Mouse (Mus musculus) urinary bladder, postnatal 4 days (tissue): ENCODE data around the gene Rapgefl1.
"Not testable (repeated sequence)": the region's sequence is repeated elsewhere in the genome, so short reads cannot be mapped to it uniquely, and the experiment has no call there.

Source experiments
- DNase-seq, 2 experiments: peaks; one replicate each; pipeline ENCODE4 v3.0.0; 2021 to 2022; ENCODE audit warnings: low spot score in 2 of 2

Gene Rapgefl1

DNA sequence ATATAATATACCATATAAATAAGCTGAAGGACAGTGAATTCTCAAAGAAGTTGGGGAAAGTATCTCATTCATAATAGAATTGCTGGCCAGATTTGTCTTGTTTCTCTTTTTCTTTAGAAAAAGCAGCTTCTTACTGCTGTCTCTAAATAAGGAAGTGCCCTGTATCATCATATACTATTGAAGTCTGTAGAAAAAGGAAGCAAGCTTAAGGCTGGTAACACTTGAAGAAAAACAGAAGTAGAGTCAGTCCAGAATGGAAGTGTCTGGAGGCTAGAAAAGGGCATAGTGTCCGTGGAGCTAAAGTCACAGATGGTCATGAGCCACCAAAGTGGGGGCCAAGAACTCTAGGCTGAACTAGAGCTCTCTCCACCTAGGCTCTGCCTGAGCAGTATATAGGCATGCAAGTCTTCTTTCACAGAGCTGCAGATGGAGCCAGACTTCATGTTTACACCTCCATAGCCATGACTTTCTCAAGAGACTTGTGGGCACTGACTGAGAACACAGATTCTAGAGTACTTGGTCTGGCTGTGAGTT, 19.8 kb upstream of the Rapgefl1 start:
- DNase-seq = no peak

DNA sequence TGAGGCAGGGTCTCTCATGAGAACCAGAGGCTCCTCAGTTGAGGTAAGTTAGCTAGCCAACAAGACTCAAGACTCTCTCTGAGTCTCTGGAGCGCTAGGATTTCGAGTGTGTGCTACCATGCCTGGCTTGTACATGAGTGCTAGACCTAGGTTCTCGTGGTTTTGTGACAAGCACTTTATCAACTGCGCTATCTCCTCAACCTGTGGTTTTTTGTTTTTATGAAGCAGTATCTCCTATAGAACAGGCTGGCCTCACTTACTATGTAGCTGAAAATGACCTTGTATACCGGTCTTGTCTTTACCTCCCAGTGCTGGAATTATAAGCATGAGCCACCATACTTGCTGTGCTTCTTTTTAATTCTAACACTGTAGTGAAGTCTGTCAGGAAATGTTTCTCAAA, 15.6 kb upstream of the Rapgefl1 start:
- DNase-seq = no peak

DNA sequence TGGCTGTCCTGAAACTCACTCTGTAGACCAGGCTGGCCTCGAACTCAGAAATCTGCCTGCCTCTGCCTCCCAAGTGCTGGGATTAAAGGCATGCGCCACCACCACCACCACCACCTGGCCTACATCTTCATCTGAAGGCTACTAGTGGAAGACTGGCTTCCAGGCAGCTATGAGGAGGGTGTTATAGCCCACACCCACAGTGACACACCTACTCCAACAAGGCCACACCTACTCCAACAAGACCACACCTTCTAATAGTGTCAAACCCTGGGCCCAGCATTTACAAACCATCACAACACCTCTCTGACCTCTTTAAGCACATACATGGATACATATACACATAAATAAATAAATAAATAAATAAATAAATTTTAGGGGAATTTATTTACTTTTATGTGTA, 10.5 kb upstream of the Rapgefl1 start:
- not testable (repeated sequence) for DNase-seq

DNA sequence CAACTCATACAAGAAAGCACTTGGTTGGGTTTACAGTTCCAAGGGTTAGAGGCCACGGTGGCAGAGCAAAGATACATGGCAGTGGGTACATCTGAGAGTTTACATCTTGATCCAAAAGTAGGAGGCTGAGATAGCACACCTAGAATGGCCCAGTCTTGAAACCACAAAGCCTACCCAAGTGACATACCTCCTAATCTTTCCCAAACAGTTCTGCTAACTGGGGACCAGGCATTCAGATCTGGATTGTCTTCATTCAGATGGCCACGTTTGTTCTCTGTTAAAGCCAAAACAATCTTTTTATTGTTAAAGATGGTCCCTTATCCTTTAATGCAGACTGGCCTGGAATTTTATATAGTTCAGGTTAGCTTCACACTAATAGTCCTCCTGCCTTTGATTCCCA, 8.7 kb upstream of the Rapgefl1 start:
- no peak for DNase-seq

DNA sequence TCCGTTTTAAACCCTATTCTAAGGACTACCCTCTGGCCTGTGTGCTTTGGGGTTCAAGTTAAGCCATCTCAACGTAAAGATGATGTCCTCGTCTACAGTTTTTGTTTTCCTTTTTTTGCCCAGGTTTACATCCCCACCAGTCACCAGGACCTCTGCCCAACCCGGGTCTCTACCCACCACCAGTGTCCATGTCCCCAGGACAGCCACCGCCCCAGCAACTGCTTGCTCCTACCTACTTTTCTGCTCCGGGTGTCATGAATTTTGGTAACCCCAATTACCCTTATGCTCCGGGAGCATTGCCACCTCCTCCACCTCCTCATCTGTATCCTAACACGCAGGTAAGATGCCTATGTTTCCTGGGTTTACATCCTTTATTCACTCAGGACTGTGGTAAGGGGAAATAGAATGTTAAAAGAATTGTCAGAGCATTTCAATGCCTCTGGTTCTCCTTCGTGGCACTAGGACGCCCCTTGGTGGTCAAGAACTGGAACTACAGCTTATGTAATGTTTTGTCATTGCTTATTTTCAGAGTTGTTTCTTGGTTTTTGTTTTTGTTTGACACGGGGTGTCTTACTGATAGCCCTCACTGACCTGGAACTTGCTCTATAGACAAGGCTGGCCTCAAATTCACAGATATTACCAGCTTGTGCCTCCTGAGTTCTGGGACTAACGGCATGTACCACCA, 7.4 kb upstream of the Rapgefl1 start:
- no peak for DNase-seq

DNA sequence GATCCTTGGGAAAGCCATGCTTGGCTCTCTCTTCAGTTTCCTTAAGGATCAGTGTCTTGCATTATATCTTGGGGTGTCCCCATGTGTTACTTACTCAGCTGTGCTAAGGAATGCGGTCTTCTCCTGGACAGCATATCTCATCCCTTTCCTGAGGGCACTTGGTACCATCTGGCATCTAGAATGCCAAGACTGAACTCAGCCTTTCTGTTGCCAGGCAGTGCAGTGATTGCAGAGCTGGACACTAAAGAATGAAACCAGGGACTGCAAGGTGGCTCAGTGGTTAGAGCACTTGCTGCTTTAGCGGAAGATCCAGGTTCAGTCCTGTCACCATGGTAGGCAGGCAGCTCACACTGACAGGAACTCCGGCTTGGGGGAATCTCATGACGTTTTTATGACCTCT, 6.7 kb upstream of the Rapgefl1 start:
- no peak for DNase-seq

DNA sequence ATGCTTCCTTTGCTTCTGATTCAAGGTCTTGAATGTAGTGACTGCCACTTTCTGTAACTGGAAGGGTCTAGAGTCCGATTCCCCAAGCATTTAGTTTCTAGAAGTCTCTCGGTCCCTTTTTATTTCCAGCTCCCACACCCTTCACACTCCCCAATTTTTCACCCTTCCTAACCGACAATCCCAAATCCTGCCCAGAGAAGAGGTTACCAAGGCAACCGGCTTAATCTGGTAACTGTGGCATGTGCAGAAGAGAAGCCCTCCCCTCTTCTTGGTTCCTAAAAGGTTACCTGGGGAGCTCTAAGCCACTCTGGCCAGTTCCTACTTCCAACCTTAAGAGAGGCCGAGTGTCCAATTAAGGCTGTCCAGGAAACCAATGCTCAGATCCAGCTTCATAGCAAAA, 1.3 kb upstream of the Rapgefl1 start:
- DNase-seq = no peak

DNA sequence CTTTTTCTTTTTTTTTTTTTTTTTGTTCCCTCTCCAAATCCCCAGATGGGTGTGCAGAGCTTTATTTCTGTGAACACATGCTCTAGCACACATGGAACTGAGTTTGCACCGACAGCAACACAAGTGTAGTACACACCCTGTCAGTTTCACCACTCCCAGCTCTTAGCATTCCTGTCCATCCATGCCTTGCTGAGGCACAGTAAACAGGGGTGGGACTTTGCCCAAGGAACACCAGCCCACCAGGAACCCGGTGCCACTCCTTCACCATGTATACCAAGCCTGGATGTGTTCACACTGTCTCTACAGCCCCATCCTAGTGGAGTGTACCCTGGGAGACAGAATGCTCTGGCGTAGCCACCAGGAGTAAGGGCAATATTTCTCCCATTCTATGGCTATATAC, 860 bp upstream of the Rapgefl1 start:
- DNase-seq = no peak

DNA sequence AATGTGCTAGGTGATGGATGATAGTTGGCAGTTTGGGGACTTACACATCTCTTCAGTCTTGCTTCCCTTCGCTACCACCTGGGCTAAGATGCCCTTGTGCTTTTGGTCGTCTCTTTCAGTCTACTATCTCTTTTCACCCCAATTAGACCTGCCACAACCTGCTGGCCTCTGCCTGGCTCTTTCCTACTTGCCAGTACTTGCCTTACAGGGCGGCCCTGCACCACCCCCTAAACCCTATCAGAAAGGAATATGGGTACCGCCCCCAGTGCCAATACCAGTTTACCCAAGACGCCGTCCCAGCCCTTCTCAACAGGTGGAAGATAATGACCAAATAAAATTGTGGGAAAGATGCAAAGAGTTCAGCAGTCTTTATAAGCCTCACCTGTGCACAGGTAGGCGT, 457 bp upstream of the Rapgefl1 start:
- no peak for DNase-seq

DNA sequence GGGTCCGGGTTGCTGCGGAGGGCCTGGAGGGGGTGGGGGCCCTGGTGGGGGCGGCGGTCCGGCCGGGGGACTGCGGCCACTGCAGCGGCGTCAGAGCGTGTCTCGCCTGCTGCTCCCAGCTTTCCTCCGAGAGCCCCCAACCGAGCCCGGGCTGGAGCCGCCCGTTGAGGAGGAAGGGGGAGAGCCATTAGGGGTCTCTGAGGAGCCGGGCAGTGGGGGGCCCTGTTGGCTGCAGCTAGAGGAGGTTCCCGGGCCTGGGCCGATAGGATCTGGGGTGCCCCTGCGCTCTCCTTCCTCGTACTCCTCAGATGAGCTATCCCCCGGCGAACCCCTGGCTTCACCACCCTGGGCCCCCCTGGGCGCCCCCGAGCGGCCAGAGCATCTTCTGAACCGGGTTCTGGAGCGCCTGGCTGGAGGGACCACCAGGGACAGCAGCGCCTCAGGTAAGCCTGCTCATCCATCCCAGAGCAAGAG, 683 bp downstream of the Rapgefl1 start:
- DNase-seq = no peak

DNA sequence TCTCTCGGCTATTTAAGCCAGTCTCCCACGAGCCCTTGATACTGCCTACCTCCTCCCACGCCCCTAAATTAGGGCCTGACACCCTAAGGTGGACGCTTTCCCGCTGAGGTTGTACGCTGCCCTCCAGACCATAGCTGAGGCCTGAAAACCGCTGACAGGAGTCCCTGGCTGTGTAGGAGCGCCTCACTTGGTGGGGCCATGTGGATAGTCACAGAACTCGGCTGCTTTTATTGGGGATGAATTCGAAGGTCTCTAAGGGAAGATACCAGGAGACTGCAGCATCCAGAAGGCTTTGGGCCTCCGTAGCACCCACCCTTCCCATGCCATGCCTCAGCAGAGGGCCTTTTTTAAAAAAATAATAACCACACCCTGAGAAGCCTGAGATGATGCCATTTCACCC, 1.3 kb downstream of the Rapgefl1 start:
- no peak for DNase-seq

DNA sequence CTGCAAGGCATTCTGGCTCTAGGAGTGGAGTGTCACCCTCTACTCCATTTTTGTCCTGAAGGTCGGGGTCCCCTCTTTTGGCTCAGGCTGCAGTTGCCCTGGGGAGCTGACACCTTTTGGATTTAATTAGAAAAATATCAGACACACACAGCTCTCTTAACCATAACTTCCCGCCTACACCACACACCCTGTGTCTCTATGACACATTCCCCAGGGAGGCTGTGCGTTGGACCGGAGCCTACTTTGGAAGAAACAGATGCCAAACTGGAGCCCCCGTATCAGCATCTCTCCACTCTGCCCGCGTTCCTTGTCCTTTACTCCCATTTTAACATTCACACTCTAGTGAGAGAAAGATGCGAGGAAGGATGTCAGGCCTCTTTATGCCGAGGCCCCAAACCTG, 1.9 kb downstream of the Rapgefl1 start:
- no peak for DNase-seq

DNA sequence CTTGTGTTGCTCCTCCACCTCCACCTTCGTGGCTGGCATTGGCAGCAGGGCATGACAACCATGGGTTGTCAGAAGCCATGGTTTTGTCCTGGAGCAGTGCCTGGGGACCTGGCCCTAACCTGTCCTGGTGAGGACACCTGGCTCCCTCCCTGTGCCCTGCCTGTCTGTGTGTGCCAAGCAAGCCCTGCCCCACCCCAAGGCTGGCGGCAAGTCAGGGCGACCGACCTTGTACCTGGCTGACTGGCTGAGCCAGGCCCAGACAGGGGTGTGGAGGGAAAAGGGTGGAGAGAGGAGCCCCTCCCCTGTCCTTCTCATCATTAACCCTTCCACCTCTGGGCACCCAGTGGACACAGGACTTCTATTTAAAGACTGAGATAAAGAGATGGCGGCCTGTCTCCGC, 2.8 kb downstream of the Rapgefl1 start:
- DNase-seq = peak in 1 of 2 experiments; percentile 63

DNA sequence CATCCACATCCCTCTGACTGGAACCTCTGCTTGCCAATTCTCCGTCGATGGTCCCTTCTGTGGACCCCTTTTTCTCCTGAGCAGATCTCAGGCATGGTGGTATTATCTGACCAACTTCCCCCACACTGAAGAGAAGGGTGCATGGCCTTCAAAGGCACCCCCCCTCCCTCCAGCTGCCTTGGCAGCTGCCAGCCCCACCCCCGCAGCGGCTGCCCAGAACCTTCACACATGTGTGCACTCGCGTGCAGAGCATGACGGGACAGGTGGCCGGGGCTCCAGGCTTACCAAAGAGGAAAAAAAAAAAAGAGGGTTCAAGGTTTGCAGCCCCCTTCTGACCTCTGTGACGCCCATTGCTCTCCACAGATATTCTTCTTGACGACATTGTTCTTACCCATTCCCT, 3.3 kb downstream of the Rapgefl1 start:
- no peak for DNase-seq

DNA sequence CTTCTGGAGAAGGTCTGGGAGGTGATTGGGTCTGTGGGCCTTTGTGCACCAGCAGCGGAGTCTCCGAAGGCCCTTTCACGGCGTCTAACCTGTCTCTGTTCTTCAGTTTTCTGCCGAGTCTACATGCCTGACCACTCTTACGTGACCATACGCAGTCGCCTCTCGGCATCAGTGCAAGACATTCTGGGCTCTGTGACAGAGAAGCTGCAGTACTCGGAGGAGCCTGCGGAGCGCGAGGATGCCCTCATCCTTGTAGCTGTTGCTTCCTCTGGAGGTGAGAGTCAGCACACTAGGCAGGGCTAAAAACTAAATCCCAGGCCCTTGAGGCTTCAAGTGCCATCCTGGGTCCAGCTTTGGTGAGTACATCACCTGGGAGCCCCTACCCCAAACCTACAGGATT, 9.4 kb downstream of the Rapgefl1 start:
- no peak for DNase-seq

DNA sequence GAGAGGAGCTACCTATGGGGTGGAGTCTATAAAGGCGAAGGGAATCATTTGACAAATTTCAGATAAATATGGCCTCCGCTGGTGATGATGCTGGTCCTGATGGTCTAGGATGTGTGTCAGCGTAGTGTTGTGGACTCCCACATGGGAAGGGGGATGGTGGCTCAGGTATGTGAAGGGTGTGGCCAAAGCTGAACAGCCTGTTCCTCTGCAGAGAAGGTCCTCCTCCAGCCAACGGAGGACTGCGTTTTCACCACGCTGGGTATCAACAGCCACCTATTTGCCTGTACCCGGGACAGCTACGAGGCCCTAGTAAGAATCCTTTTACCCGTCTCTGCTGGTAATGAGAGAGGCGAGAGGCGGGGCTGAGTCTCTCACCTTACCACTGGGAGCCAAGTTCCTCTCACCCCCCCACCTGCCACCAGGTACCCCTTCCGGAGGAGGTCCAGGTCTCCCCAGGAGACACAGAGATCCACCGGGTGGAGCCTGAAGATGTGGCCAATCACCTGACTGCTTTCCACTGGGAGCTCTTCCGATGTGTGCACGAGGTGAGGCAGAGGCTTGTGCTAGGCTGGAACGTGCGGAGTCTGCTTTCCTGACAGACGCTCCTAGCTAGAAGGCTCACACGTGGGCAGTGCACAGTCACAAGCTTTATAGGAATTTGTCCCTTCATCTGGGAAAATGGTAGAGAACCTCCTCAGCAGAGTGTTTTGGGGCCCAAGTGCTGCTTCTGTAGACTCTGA, 10.4 kb downstream of the Rapgefl1 start:
- no peak for DNase-seq

DNA sequence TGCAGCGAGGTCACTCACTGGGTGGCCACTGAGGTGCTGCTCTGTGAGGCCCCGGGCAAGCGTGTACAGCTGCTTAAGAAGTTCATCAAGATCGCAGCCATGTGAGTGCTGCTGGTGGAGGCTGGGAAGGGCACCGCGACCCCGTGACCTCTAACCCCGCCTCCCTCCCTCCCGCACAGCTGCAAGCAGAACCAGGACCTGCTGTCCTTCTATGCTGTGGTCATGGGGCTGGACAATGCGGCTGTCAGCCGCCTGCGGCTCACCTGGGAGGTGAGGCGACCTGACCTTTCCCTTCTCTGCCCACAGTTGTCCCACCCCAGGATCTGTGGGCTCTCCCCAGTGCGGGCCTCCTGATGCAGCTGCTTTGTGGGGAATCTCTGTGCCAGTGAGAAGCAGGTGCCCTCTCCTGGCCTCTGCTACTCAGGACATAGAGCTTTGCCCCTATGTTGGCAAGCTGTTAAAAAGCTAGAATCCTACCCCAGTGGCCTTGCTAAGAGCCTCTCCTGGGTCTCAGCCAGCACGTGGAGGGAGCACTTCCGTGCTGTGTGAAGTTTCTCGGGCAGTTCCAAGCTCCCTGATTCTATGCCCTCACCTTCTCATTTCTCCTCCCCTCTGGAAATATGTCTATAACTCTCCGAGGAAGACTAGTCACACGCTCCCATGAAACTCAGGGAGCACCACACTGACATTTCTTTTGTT, 12.8 kb downstream of the Rapgefl1 start:
- no peak for DNase-seq

DNA sequence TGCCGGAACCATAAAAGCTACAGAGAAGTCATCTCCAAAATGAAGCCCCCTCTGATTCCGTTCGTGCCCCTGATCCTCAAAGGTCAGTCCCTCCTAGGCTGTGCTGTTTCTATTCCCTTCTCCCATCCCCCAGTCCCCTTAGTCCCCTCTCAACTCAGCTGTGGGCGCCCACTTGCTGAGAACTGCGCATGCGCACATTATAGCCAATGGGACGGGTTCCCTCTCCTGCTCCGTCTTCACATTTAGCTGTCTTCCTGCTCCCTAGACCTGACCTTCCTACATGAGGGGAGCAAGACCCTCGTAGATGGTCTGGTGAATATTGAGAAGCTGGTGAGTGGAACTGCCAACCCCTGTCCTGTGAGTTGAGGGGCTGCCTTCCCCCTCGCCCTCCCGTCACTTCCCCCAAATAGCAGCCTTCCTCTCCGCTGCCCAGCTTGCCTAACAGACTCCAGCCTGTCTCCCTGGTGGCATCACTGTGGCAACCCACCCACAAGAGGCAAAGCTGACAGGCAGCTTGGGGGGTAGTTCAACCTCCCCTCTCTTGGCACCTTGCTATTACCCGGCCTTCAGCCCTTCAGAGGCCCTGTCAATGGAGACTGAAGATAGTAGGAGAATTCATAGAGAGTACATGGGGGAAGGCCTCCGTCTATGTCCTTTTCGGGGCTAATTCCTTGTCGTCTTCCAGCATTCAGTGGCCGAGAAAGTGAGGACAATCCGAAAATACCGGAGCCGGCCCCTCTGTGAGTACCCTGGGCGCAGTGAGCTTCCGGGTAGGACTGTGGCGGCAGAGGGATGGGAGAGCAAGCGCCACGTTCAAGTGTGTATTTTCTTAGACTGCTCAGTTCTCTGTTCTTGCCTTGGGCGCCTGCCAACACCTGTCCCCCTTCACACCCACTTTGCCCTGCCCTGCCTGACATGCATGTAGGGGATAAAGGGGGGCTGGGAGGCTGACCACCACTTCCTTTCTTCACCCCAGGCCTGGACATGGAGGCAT, 13.8 kb downstream of the Rapgefl1 start:
- no peak for DNase-seq

DNA sequence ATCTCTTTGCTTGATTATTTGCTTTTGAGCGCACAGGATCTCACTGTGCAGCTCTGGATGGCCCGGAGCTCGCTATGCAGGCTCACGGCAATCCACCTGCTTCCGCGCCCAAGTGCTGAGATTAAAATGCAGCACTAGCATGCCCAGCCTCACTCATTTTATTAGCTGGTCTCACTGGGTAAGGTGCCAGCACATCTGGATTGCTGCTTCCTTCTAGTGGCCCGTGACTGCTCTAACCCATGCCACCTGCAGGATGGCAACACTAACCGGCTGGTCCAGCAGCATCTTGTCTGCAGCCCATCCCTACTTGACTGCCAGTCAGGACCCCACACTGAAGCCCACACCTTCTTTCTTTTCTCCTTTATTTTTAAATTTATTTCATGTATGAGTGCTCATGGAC, 17.5 kb downstream of the Rapgefl1 start:
- no peak for DNase-seq

DNA sequence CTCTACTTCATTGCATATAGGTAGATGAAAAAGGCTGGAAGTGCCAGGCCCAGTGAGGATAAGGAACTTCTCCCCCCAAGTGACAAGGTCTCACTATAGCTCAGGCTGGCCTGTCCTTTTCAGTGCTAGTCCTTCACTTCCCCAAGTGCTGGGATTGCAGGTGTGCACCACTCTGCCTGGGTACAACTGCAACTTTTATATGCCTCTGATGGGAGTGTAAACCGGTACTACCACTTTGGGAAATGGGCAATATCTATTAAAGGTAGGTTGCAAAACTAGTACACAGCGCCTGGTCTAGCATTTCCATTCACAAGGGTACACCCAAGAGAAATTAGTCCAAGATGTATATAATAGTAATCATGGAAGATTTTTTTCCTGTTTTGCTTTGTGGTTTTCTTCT, 18.1 kb downstream of the Rapgefl1 start:
- DNase-seq = no peak
